Mouse (Mus musculus) CH12.LX (cell line): Measurements from ENCODE around the gene Nell1.

ENCODE experiments used
- EP300 ChIP-seq: IDR thresholded peaks from 2 replicates; pipeline ENCODE4 v1.6.1; 2011; ENCODE audit warnings: low read length, improper control_type of control experiment
- ETS1 ChIP-seq: conservative IDR thresholded peaks from 2 replicates; pipeline ENCODE4 v1.6.1; 2012; ENCODE audit warnings: low read depth, mild to moderate bottlenecking, inconsistent platforms, low read length, improper control_type of control experiment, moderate library complexity
- JUND ChIP-seq: conservative IDR thresholded peaks from 2 replicates; pipeline ENCODE4 v1.6.1; 2011; ENCODE audit warnings: low read depth, low read length, improper control_type of control experiment
- MXI1 ChIP-seq: IDR thresholded peaks from 2 replicates; pipeline ENCODE4 v1.6.1; 2011; ENCODE audit warnings: mild to moderate bottlenecking, low read depth, low read length, improper control_type of control experiment
- POLR2A ChIP-seq: IDR thresholded peaks from 2 replicates; pipeline ENCODE4 v1.6.1; 2011; ENCODE audit warnings: low read depth, mild to moderate bottlenecking, improper control_type of control experiment, low read length
- POLR2AphosphoS2 ChIP-seq: IDR thresholded peaks from 2 replicates; pipeline ENCODE4 v1.6.1; 2011; ENCODE audit warnings: low read depth, low read length, improper control_type of control experiment
- RCOR1 ChIP-seq: conservative IDR thresholded peaks from 2 replicates; pipeline ENCODE4 v1.6.1; 2012; ENCODE audit warnings: low read depth, mild to moderate bottlenecking, inconsistent platforms, low read length, improper control_type of control experiment
- TCF12 ChIP-seq: IDR thresholded peaks from 2 replicates; pipeline ENCODE4 v1.6.1; 2014; ENCODE audit warnings: low read depth, mild to moderate bottlenecking, inconsistent platforms, low read length, improper control_type of control experiment
- UBTF ChIP-seq: IDR thresholded peaks from 2 replicates; pipeline ENCODE4 v1.6.1; 2012; ENCODE audit warnings: low read depth, mild to moderate bottlenecking, inconsistent platforms, low read length, improper control_type of control experiment, moderate library complexity
- USF1 ChIP-seq: IDR thresholded peaks from 2 replicates; pipeline ENCODE4 v1.6.1; 2014; ENCODE audit warnings: low read depth, mild to moderate bottlenecking, inconsistent platforms, low read length, improper control_type of control experiment
- USF2 ChIP-seq: conservative IDR thresholded peaks from 2 replicates; pipeline ENCODE4 v1.6.1; 2011; ENCODE audit warnings: low read depth, low read length, improper control_type of control experiment
- ZNF384 ChIP-seq: IDR thresholded peaks from 2 replicates; pipeline ENCODE4 v1.6.1; 2012; ENCODE audit warnings: low read depth, low read length, improper control_type of control experiment, inconsistent platforms

- TF ChIP-seq ETS1 (no peak), ZNF384 (no peak), USF2 (no peak), MXI1 (no peak), RCOR1 (no peak), TCF12 (no peak), POLR2AphosphoS2 (no peak), UBTF (no peak), EP300 (no peak), POLR2A (no peak), USF1 (no peak), JUND (no peak)
Observed at GRCm38 (mm10) chr7:50107261-50107660, 132.6 kb downstream of the Nell1 start.
